Mouse (Mus musculus) neutrophil, adult 5-6 weeks (primary cell): ENCODE data around the gene Cdkn1a. TPM values are rescaled to one million over a fixed set of nuclear protein-coding genes. Genes with fewer than 3 reads are reported as not detected.
A peak's percentile ranks its signal among the peaks of the same experiment; 100 is the strongest.
"Not testable (repeated sequence)": the region's sequence is repeated elsewhere in the genome, so short reads cannot be mapped to it uniquely, and the experiment has no call there.

Source experiments
- ATAC-seq: fragments of 151-379, 151-347 bp; 2 replicates; pipeline ENCODE4 v1.8.0; 2017; ENCODE audit warnings: mild to moderate bottlenecking, moderate TSS enrichment; ENCODE audit not compliant: insufficient number of reproducible peaks, poor library complexity, low FRiP score, severe bottlenecking; ENCODE audit errors: extremely low read depth
- total RNA-seq: library from RNA; stranded (forward); fragments of 200-1000 nt; gene quantifications from 2 replicates; pipeline ENCODE4 v1.2.3, GENCODE M21; 2017

Cdkn1a gene
- total RNA-seq, 1 experiment from 2014 or later: 1.3 TPM

DNA sequence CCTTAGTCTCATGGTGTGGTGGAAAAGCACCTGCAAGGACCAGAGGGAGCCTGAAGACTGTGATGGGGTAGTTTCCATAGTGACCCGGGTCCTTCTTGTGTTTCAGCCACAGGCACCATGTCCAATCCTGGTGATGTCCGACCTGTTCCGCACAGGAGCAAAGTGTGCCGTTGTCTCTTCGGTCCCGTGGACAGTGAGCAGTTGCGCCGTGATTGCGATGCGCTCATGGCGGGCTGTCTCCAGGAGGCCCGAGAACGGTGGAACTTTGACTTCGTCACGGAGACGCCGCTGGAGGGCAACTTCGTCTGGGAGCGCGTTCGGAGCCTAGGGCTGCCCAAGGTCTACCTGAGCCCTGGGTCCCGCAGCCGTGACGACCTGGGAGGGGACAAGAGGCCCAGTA is 7.5 kb downstream of the Cdkn1a start:
- ATAC-seq: no peak

DNA sequence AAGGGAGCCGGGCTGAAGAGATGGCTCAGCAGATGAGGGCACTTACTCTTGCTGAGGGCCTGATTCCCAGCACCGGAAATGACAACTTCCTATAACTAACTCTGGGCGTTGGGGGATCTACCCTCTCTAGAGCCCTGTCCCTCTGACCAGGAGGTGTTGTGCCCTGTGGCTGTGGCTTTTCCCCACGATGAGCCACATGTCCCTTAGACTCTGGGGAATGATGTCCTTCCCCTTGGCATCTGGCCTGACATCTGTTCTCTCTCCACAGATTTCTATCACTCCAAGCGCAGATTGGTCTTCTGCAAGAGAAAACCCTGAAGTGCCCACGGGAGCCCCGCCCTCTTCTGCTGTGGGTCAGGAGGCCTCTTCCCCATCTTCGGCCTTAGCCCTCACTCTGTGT is 8.3 kb downstream of the Cdkn1a start:
- no peak for ATAC-seq

DNA sequence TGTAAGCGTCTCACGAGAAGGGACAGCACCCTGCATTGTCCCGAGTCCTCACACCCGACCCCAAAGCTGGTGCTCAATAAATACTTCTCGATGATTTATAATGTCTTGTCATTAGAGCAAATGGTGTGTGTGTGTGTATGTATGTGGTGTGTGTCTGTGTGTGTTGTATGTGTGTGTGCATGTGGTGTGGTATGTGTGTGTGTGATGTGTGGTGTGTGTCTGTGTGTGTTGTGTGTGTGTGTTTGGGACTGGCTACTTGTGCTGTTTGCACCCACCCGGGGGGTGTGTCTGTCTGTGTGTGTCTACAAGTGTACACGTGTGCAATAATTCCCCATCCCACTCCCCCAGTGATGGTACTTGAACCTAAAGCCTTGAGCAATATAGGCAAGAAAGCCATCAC is 9.9 kb downstream of the Cdkn1a start:
- no peak for ATAC-seq

- not testable (repeated sequence) for ATAC-seq
Measured at GRCm38 (mm10) chr17:29110356-29110755, 19.6 kb downstream of the Cdkn1a start.

GRCm38 (mm10) chr17:29111332-29111731 is 20.6 kb downstream of the Cdkn1a start:
- peak; percentile 76 for ATAC-seq

DNA sequence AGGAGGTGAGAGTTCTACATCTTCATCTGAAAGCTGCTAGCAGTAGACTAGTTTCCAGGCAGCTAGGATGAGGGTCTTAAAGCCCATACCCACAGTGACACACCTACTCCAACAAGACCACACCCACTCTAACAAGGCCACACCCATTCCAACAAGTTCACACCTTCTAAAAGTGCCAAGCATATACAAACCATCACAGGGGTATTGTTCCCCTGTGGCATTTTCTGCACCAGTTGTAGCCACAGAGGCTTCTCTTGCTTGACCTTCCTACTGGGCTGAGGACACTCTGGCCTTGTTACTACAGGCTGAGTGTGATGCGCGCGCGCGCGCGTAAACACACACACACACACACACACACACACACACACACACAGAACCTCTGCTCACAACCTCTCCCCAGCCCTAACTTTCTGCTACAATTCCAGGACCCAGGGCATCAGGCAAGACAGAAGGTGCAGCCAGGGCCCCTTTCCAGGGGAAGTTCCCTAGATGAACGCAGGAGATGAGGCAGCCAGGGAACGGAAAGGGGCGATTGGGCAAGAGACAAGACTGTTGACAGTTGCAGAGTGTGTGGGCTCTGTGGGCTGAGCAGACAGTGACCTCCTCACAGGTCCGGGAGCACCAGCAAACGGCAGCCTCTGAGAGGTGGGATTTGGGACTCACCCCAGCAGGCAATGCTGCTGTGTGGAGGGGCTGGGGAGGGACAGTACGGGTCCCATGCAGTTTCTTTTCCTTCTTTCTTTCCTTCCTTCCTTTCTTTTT is 23.0 kb downstream of the Cdkn1a start, which contains the start of gene Rab44:
Gene Rab44, plus strand, starts transcription at position 555 of the 762 bp plus-strand sequence.
- peak; percentile 69 for ATAC-seq

DNA sequence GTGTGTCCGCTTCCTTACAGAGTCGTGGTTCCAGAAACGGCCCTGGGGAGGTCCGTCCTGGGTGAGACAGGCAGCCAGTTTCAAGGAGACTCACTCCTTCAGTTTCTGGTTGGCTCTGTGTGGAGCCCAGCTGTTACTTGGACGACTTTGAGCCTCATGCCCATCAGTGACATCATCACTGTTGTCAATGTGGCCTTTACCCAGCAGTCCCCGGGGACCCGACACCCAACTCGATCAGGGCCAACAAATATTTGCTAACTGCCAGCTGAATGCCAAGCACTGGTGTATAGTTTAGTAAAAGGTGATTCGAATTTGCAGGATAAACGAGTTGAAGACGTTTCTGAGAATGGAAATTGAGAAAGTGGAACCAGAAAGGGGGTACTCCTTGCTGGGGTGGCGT is 25.2 kb downstream of the Cdkn1a start:
- no peak for ATAC-seq

DNA sequence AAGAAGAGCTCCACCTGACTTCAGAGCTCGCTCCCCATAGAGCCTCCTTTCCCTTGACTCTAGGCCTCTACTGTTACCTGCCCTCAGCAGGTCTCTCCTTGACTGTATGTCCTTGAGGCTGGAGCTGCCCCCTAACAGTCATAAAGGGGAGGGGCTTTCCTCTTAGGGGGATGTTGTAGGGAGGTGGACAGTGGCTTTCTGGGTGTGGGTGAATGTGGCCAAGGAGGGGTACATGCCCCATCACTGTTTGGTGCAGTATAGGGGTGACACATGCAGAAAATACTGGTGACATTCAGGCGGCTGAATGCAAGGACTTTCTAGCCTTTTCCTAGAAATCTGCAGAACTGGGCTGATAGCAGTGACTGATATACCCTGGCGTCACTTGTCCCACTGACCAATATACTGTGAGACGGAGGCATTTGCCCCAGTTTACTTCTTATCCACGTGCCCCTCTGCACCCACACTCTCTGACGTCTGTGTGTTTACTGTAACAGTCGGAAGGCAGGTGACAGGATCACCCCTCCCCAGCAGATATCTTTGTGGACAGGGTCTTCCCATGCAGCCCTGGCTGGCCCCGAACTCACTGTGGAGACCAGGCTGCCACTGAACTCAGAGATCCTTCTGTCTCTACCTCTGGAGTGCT is 26.4 kb downstream of the Cdkn1a start:
- ATAC-seq: no peak

DNA sequence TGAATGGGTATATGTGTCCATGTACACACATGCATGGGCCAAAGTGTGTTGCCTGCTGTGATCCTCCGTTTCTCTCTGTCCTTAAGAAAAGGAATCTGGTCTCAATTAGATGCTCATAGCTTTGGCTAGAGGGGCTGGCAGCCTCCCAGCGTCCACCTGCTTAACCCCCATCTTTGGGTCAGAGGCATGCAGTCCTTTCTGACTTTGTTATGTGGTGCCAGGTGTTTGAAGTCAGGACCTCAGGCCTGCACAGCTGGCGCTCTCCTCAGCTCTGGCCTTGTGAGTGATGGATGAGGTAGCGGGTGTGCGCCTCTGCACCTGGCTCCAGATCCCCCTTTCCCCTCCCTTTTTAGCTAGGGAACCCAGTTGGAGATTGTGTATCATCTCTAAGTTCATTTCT is 27.3 kb downstream of the Cdkn1a start:
- ATAC-seq: no peak

- no peak for ATAC-seq
Measured at GRCm38 (mm10) chr17:29120666-29121065, 29.9 kb downstream of the Cdkn1a start.

DNA sequence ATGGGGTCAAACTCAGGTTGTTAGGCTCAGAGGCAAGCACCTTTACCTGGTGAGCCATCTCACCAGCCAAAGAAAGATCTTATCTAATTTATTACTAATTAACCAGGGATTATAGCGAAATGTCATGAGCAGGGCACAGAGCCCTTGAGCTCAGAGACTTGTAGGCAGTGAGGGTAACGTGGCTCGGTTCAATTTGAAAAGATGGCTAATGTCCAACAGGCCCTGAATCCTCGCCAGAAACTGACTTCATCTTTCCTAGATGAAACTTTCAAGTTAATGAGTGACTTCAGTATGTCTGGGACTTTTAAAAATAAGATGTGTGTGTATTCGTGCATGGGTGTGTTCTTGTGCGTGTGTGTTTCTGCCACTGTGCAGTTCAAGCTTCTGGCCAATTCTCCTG is 32.0 kb downstream of the Cdkn1a start:
- no peak for ATAC-seq

DNA sequence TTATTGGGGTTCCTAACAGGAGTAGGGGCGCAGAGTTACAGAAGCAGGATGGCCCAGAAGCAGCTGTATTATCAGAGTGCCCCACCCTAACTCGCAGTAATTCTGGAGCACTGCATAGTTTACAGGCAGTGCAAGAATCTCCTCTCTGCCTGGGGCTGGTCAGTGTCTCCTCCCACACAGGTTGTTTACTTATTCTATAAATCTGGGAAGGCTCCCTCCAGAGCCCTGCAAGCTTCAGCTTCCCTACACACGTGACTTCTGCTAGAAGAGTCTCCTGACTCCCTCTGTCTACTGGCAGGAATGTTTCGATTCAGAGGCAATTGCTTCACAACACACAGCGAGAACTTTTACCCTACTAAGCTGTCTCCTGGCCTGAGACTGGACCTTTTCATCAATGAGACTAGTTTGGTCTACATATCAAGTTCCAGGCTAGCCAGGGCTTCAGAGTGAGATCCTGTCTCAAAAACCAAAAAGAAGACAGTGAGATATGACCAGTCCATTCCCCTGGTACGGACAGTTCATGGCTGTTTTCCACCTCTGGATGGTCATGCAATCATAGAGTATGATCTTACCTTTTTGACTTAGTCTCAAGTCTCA is 32.9 kb downstream of the Cdkn1a start:
- ATAC-seq: no peak

DNA sequence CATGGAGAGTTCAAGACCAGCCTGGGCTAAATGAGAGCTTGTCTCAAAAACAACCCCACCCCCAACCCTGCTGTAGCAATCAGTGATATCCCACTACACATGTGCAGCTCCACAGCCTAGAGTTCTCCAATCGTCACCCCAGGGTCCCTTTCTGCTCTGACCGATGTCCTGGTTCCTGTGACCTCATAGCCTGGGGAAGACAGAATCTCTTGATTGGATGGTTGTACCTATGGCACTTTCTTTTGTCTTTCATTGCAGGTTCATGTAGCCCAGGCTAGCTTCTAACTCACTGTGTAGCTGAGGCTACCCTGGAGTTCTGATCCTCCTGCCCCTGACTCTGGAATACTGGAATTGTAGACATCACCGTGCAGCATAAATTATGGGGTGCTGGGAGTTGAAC is 35.8 kb downstream of the Cdkn1a start:
- no peak for ATAC-seq

- no peak for ATAC-seq
Measured at GRCm38 (mm10) chr17:29129341-29129740, 38.6 kb downstream of the Cdkn1a start.

- ATAC-seq: no peak
Measured at GRCm38 (mm10) chr17:29135066-29135465, 44.3 kb downstream of the Cdkn1a start.

DNA sequence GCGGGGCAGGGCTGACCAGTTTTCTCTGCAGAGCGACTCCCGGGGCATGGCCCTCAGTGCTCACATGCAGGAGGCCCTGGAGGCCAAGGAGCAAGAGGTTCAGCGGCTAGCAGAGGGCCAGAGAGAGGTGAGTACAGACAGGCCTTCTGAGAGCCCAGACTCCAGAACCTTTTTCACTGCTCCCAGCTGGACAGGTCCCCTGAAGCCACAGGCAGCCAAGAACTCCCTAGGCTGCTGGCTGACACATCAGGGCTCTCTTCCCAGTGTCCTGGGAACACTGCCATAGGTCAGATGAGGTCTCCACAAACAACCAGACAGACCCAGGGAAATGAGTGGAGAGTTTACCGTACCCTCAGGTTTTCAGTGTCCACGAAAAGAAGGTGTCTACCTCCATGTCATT is 45.5 kb downstream of the Cdkn1a start:
- ATAC-seq: no peak

GRCm38 (mm10) chr17:29137906-29138305 is 47.1 kb downstream of the Cdkn1a start:
- ATAC-seq: no peak

- ATAC-seq: no peak
Measured at GRCm38 (mm10) chr17:29141577-29141976, 50.8 kb downstream of the Cdkn1a start.

DNA sequence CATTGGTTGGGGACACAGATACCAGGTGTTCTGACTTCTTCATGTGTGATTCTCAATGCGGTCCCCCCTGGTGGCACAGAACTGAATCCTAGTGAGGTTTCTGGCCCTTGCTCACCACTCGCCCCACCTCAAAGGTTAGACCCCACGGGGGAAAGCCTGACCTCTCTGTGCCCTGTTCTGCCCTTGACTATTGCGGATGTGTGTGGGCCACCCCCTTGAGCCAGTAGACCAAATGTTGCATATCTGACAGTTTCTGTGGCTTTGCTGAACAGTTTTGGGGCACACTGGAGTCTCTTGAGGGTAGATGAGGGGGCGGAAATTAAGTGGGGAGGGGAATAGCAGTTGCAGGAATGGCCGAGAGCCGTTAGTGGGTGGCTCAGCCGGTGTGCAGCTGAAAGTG is 52.5 kb downstream of the Cdkn1a start:
- ATAC-seq: peak; percentile 31; the same call in 1 of the 2 replicates

DNA sequence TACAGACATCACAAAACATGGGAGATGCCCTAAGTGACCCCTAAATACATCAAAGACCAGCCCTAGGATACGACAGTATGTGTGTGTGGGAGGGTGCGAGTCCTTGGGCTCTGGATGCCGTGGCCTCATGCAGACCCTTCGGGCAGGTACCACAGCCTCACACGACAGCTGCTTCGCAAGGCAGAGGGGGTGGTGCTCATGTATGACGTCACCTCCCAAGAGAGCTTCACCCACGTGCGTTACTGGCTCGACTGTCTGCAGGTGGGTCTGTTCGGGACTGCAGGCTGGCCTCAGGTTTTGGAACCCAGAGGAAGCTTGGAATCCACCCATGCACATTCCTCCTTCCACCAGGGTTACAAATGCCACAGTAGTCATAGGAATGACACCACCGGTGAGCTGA is 54.3 kb downstream of the Cdkn1a start:
- peak; percentile 47; the same call in 1 of the 2 replicates for ATAC-seq
